Mouse (Mus musculus) left cerebral cortex, adult 9 months (tissue): ENCODE measurements at regions not wholly inside any gene's neighbourhood (a gene's known extent, or its start where the extent isn't known, plus 50 kb on each side); places are given as distances from the start of the nearest gene placed in this dataset.

ENCODE experiments used
- DNase-seq, 2 experiments: peaks; one replicate each; pipeline ENCODE4 v3.0.0; 2022; ENCODE audit warnings: low spot score in 2 of 2

DNA sequence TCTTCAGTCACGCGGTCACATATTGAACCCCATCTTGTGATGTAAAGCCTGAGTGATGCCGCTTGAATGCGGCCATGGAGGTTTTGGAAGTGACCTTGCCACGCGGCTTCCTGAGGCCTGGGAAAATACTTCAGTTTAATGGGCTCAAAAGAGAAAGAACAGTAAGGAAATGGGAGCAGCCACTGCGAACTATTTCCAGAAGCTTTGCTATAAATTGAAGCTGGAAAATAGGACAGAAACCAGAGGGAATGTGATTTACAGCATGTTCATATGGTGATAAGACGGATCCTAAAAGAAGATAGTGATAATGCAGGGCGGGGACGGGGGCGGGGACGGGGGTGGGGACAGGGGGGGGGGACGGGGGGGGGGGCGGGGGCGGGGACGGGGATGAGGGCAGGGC, 52.7 kb upstream of the Trpc4 start:
- DNase-seq: peak in 1 of 2 experiments; percentile 8

DNA sequence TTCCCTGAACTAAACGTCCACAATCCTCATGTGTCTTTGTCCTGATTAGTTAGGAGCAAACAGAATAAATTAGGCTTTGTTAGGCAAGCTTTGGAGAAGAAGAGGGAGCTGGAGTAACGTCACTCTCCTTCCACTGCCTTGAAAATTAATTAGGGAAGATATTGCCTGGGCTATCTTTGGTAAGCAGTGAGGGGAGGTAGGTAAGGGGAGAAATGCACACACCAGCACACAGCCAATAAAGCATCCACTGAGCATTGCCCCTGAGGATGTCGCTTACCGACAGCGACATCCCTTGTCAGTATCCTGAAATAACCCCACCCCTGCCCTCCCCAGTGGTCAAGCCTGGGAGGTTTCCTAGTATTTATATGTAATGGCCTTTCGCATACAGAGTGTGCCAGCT, 72.2 kb upstream of the Trpc4 start:
- DNase-seq: no peak

DNA sequence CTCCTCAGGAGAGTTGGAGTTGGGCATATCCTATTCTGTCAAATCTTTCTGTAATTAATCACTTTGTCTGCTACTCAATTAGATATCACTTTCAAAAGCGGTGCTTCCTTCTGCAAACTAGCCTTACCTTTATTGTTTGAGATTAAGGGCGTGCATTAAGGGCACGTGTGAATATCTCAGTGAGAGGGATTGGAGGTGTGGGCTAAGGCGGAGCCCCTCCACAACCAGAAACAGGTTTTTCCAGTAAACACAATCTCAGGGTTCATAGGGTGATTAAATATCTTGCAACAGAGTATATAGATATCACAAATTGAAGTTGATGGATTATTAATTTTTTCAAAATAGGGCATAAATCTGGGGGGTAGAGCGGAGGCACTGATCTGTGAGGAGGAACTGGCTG, 79.4 kb upstream of the Trpc4 start:
- no peak for DNase-seq

DNA sequence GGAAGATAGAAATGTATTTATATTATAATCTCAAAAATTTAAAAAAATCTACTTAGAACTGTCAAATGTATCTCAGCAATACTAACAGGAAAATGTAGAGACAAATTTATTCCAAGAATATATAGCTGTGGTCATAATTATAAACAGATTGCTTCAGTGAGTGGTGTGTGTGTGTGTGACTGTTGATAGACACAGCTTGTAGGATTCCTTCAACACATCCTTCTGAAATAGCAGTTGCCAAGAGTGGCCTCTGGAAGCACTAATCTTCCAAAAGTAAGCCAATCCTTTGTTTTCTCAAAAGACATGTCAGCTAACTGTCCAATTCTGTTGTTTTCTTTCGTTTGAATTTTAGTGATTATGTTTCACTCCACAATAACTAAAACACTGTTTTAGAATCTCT, 95.2 kb upstream of the Trpc4 start:
- no peak for DNase-seq

DNA sequence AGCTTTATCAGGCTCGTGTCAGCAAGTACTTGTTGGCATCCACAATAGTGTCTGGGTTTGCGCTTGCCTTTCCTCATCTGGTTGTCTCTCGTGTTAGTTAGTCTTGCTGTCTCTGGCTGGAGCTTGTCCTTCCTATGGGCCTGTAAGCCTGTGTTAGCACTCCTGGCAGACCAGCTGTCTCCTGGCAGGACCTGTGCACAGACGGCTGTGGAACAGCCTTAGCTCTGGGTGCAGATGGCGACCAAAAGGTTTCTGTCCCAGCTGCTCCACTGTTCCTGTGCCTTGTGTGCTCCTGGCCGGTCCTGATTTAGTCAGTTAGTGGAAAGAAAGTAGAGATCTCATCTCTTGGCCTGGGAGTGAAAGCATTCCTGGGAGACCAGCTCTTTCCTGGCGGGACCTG, 101.5 kb upstream of the Trpc4 start:
- DNase-seq: no peak

DNA sequence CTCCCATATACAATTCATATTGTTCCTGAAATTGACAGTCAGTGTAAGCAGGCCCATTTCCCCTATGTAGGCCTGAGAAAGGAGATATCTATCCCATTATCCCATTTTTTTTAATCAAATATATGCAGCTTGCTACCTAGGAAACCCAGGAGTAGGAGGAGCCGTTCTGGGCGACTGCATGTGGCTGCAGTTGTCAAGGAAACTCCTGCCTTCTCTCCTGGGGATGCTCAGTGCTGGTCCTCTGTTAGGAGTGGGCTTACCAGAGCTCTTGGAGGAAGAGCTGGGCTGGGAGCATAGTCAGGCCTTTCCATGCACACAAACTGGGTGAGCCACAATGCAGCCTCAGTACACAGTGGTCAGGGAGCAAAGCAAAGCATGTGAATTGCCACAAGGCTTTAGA, 106.5 kb upstream of the Trpc4 start:
- peak in 1 of 2 experiments; percentile 15 for DNase-seq

DNA sequence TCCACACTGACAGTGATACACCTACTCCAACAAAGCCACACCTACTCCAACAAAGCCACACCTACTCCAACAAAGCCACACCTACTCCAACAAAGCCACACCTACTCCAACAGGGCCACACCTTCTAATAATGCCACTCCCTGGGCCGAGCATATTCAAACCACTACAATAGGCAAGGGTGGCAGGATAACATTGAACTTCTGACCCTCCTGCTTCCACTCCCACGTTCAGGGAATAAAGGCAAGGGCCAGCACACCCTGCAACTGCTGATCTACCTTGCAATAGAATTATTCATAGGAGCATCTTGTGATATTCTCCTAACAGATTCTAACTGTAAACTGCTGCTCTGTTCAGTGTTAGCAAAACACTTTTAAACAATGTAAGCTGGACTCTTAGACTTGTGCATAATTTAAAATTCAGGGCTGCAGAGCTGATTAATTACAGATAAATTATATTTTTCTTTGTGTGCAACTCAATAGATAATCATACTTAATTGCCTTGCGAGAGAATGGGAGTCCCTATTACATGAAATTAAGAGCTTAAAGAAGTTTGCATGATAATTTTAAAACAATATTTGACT, 107.7 kb upstream of the Trpc4 start:
- no peak for DNase-seq

DNA sequence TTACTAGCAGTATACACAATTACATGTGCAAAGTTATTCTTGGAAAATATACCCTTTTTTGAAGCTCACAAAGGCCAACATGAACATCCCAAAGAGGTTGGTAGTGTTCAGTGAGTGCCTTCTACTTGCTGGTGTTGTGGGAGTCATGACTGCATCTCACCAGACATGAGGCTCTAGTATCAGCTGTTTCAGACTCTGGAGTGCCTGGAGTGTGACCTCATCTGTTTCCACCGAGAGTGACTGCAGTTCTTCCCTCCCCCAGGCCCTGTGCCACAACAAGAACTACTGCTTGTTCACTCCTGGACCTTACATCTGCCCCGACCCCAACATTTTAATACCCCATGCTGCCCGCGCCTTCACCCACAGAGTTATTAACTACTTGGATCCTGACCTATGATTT, 128.5 kb upstream of the Trpc4 start:
- no peak for DNase-seq

DNA sequence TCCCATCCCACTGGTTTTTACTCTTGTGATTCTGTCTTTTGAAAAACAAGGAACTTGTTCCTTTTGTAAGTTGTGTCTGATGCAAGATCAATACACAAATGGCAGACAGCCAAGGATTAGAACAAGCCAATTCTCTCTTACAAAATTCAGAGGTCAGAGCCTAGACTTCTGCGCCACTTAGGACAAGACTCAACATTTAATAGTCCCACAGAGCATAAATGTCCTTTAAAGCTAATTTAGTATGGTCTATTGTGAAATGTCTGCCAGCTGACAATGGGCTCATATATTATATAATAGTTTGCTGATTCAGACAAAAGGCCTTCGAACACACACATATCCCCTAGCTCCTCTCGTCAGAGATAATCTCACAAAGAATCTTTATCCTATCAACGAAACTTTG, 135.6 kb upstream of the Trpc4 start:
- DNase-seq: no peak

DNA sequence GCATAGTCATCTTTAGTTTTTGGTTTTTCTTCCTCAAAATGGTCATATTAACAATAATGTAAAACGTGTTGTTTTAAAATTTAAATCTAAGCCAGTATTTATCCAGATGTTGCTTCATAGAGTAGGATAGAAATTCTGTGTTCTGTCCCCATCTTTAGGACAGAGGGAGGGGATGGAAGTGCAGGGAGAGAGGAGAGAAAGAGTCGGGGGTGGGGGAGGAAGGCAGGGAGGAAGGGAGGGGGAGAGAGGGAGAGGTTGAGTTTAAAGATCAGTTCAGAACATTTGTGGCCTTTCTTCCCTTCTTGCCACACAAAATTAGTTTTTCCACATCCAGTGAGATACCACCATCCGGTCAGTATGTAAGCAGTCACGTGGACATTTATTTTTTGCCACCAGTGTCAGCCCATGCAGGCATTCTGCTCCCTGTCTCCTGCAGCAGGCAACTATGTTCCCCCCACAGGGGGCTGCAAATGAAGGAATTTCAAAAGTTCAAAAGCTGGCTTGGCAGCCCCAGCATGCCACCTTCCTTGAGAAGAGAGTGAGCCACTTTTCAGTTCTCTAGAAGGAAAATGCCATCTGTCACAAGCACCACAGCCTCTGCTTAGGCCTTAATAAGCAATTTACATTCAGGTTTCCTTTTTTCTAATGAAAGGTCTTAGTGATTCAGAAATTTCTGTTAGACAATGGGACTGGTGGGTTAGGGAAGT, 137.7 kb upstream of the Trpc4 start:
- DNase-seq: no peak

DNA sequence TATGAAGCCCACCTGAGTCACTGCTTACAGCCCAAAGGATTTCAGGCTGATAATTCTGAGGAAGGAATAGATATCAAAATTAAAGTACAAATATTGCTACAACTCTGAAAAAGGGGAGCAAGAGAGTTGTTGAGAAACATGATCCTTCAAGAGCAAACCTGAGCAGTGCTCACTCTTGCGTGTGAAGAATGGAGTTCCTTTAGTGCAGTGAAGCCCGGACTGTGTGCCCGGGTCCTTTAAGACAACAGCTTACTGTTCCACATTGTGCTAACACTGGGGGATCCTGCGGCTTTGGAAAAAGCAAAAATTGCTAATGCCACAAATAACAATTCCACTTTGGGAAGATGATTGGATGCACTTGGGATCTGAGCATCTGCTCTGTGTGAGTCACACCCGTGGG, 139.0 kb upstream of the Trpc4 start:
- DNase-seq: no peak

DNA sequence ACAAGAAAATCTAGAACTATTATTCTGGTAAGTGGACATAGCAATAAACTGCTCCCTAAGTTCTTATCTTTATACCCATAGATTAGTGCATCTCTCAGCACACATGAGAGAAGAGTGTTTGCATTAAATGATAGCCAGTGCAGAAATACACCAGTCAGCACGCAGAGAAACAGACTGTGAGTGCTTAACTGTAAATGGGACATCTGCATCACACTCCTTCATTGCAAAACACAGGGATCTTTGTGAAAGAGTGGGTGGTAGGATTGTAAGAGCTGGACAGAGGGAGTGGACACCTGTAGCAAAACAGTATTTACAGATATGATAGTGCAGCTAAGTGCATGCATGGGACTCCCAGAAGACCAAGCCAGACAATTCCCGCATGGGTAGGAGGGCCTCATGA, 144.8 kb upstream of the Trpc4 start:
- no peak for DNase-seq

DNA sequence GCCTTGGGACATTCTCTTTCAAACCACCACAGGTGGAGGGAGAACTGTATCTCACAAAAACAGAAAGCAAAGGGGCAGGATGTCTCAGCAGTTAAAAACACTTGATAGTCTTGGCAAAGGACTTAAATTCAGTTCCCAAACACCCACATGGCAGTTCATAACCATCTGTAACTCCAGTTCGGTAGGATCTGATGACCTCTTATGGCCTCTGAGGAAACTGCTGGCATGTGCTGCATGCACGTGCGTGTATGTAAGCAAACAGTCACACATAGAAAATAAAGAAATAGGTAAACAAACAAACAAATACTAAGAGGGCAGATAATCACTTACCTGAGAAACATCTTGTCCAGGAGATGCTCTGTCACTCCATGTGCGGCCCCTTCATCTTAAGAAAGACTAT, 129.4 kb upstream of the Ufm1 start:
- DNase-seq: no peak

DNA sequence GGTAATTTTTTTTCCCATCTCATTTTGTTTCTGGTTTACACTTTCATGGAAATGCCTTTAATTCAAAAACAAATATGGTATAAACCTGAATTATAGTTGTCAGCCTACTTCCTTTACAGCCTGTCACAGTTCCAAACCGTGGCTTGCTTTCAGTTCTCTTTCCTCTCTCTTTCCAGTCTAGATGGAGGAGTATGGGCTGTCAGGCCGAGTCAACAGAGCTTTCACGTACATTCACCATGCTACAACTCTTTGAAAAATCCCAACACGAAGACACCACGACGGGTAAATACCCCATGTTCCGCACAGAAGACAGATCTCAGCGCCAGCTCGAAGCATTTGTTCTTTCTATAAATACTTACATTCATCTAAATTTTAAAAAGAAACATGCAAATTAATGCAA, 125.2 kb upstream of the Ufm1 start:
- DNase-seq: peak in 1 of 2 experiments; percentile 33

DNA sequence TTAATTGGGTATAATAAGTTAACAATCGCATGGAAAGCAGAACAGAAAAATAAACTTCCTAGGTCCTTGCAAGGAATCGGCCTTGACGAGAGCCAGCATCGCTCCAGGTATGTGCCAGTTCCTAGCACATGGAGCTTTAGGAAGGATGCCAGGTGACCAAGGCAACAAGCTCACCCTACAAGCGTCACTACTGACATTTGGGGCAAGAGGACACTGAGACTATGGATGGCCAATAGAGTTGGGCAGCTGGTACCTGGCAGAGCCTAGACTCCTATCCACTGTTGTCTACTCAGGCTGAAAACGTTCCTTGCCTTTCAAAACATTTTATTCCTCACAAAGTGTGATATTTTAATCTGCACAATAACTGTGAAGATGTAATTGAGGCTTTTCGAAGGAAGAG, 124.6 kb upstream of the Ufm1 start:
- no peak for DNase-seq

DNA sequence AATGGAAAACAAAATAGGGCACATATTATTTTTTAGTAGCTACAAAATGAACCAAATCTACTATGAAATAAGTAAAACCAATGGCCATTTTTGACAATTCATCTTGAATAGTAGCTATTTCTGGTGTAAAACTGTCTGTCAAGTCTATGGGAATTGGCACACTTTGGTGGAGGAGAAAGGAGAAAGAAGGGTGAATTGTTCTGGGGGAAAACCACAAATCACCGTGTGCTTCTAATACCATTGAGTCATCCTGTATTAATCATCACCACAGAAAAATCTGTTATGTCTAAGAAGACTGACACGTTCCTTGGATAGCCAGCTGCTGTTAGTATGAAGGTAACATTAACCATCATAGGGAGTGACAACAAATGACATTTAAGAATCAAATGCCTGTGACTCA, 123.7 kb upstream of the Ufm1 start:
- no peak for DNase-seq

DNA sequence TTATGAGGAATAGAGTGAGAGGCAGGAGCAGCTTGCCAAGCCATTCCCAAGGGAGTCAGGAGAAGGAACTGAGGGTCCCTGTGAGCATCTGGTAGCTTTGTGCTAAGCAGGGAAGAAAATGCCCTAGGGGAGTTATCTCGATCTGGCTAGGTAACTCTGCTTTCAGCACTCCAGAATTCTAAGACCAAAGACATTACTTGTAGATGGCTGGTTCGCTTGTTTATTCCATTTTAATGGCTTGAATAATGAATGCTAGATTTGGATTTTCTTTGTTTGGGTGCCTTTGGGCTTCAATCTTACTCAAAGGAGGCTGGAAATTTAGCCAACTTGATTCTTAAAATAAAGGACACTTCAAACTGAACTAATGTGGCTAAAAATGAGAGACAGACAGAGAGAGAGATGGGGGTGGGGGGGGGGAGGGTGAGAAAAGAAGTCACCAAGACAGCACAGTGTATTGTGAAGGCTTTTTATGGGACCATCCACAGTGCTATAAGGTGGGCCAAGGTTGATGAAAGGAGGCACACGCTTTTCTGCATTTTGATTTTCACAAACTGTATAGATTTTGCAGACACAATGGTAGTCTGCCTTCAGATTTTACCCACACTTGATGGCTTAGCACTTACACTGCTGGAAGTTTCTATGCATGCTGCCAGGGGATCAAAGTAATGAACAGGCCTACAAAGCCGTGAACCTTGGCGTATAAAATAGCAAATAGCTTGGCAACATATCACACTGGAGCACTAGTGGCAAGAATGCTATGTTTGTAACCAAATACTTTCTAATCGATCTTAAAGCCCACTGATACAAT, 121.3 kb upstream of the Ufm1 start:
- no peak for DNase-seq

DNA sequence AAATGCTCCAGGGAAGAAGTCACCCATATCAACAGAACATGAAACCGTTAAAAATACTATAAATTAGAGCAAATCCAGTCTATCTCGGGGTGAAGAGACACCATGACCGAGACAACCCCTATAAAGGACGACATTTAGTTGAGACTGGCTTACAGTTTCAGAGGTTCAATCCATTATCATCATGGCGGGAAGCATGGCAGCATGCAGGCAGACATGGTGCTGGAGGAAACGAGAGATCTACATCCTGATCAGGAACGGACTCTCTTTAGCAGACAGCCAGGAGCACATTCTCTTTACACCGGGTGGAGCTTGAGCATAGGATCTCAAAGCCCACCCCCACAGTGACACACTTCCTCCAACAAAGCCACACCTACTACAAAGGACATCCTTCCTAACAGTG, 118.7 kb upstream of the Ufm1 start:
- no peak for DNase-seq

DNA sequence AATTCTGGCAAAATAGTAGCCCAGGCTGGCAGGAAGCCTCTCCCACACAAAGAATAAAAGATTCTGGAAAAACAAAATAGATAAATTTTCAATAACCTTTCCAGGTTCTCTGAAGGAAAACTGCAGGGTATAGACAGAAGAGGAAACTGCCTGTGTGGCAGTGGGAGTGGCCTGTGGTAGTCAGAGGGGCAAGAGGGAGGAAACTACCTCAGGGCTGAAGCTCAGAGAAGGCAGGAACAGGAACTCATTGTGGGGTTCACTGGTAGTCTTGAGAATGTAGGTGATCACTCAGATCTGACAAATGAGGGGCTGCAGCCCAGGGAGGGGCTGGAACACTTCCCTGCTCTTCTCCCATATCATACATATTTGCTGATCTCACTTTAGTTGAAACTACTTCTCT, 118.0 kb upstream of the Ufm1 start:
- DNase-seq: no peak

DNA sequence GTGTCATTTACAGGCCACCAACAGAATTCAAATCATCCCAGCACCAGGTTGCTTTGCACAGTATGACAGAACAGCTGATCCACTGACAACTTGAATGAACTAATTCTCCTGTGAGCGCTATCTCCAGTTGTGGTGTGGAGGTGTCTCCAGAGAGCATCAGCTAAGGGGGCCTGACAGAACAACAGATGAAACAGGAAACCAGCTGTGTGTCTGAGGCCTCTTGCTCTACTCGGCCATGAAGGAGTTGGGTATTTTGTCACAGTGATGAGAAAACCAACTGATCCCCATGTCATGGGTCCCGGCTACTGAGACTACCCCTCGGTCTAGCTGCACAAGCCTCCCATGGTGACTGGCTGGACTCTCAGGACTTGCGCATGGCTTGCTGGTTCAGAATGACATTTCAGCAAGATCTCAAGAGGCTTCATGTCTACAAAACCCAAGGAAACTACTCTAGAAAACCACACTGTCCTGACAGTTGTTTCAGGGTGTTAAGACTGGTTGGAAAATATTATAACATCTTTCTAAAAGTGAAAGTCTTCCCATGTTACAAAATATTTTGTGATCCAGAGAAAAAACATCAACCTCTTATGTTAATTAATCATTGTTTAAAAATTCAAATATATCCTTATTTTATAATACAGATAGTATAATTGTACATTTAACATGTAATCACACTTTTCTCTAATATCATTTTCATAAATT, 113.9 kb upstream of the Ufm1 start:
- no peak for DNase-seq

DNA sequence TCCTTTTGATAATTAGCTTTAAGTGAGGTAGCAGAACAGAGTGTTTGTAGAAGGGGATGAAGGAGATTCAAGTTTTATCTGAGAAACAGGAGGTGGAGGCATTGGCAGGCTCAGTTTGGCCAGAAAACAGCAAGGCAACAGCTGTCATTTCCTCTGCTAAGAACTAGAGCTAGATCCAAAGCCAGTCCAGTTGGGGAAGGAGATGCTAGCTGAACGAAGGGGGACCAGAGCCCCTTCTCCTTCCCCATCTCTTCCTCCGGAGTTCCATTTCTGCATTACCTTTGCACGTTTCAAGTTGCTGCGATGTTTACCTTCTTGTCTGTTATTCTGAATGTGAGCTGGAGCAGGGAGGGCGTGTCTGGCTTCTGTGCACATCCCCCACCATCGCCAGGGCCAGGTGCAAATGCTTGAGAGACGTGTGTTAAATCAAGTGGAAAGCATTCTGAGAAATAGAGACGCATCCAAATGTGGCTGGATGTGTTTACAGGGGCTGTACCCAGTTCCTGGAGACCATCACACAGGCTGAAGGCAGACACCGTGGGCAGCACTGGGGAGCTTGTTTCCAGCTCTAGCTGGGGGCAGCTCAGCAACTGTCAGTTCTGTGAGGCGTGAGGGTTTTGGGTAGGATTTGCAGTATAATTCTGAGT, 111.4 kb upstream of the Ufm1 start:
- peak in 1 of 2 experiments; percentile 13 for DNase-seq

DNA sequence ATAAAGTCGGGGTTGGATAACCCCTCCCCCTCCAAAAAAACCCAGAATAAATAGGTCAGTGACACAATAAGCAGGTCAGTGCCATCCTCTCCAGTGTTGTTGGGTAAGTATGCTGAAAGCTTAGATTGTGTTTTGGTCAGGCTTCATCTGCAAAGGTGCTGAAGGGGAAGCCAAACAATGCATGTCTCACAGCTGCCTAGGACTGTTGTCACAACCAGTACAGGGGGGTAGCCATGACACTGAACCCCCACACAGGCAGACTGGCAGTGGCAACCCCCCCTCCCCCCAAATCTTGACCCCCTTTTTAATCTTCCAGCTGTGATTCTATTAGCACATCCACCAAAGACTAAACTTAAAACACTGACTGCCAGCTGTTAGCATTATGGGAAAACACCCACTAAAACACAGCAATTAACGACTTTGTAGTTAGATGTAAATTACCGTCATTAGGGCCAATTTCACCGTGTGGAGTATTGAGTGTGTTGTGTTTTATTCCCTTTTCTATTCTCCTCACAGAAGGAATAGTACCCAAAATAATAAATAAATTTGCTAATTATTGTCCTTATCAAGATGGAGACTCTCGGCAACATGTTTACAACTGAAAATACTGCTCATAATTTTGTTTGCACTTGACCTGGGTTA, 105.5 kb upstream of the Ufm1 start:
- no peak for DNase-seq
